Comparison of ENCODE assay signal across 16 mouse cellular contexts in the genomic region with DNA sequence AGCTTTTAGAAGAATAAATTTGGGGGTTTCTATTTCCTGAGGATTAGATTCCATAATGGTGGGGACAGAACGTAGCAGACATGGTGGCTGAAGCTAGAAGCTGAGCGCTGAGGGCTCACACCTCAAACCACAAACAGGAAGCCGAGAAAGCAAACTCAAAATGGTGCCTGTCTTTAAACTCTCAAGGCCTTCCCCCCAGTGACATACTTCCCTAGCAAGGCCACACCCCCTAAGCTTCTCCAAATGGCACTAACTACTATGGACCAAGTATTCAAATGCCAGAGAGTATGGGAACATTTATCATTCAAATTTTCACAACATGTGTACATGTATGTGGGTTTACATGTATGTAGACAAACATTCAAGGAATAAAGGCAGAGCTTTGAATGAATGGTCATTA. TPM values are rescaled to one million over a fixed set of nuclear protein-coding genes. Genes with fewer than 3 reads are reported as not detected.
DNase-seq lines count a peak whose midpoint lies in the region; ATAC-seq and TF ChIP-seq lines count a peak whose summit lies in the region.
"Had no signal": no experiment of that assay in that cellular context is flagged by ENCODE, and none has a peak within 500 bp of the region (broad histone marks: within the 10 kb centered on the region; RNA-seq: fewer than 3 reads in every experiment).

No protein-coding gene starts in this region.

- H3K9ac ChIP-seq in liver, embryonic 12.5 days = no peak overlapping the region; the same call in 1 of the 2 replicates
- H3K9ac ChIP-seq: embryonic facial prominence, embryonic 13.5 days had no signal

- peak; percentile 67 for DNase-seq in lung, postnatal 36 days
- DNase-seq in lung, adult 2 months = no peak
- peak; percentile 70 for DNase-seq in R1 (ENCODE audit: low read depth, low spot score)
- peak; percentile 60 for DNase-seq in thymus, postnatal 25 days
- no peak for DNase-seq in gastrocnemius, postnatal 4 days (ENCODE audit: low spot score in 2 of 2)
- DNase-seq in urinary bladder, postnatal 14 days (ENCODE audit: low spot score) = no peak
- DNase-seq in adipocyte (ENCODE audit: low spot score) = no peak
- DNase-seq: kidney, postnatal 36 days; lung, postnatal 10 days had no signal

- no peak overlapping the region for H3K4me3 ChIP-seq in lung, adult 2 months (replicated peaks; ENCODE audit: extremely low read depth, low read depth, low read length)
- no peak overlapping the region for H3K4me3 ChIP-seq in liver, embryonic 12.5 days
- H3K4me3 ChIP-seq: embryonic facial prominence, embryonic 13.5 days; heart, embryonic 10.5 days; myocyte had no signal

- WGBS in lung, adult 2 months = 48% methylated on average over 3 of the region's 3 CpGs
- WGBS in liver, embryonic 12.5 days (ENCODE audit: insufficient replicate concordance) = 33% methylated on average over 3 of the region's 3 CpGs

- no peak for ATAC-seq in liver, embryonic 12.5 days
- ATAC-seq: forebrain, embryonic 16.5 days had no signal

- no peak for TF ChIP-seq CTCF in lung, adult 2 months (IDR thresholded peaks at IDR 0.05; ENCODE audit: insufficient read depth, low read length)

- H3K4me1 ChIP-seq in lung, adult 2 months (ENCODE audit: control insufficient read depth, insufficient read depth, low read length) = peaks cover 55% of the 10 kb centered on the region
- H3K4me1 ChIP-seq in liver, embryonic 12.5 days = peaks cover 98% of the 10 kb centered on the region

- no peak for TF ChIP-seq POLR2A in lung, adult 2 months (IDR thresholded peaks at IDR 0.05; ENCODE audit: borderline replicate concordance, extremely low read depth, low read depth, low read length)

- H3K36me3 ChIP-seq in liver, embryonic 12.5 days = no peaks in the 10 kb centered on the region
- H3K36me3 ChIP-seq: embryonic facial prominence, embryonic 13.5 days; heart, embryonic 10.5 days had no signal

- no peaks in the 10 kb centered on the region for H3K9me3 ChIP-seq in liver, embryonic 12.5 days (replicated peaks)
- H3K9me3 ChIP-seq: embryonic facial prominence, embryonic 13.5 days; heart, embryonic 10.5 days had no signal

- H3K27me3 ChIP-seq in liver, embryonic 12.5 days (replicated peaks) = no peaks in the 10 kb centered on the region
- H3K27me3 ChIP-seq: embryonic facial prominence, embryonic 13.5 days; Patski had no signal

- H3K27ac ChIP-seq in liver, embryonic 12.5 days = peak overlapping the region; percentile 62; the same call in 1 of the 2 replicates
- H3K27ac ChIP-seq: embryonic facial prominence, embryonic 13.5 days; heart, embryonic 10.5 days had no signal

- H3K4me2 ChIP-seq in liver, embryonic 12.5 days = no peak overlapping the region
- H3K4me2 ChIP-seq: embryonic facial prominence, embryonic 13.5 days had no signal

RNA-seq across cellular contexts. Expression of a gene that starts 8.6 kb away (rescaled TPM):
- 88.4 and 109 TPM in 2 replicates for polyA plus RNA-seq in lung, adult 2 months (2012; rRNA removed)
- polyA plus RNA-seq in liver, embryonic 12.5 days (2016; fragmentation: Nextera tagmentation; extraction: Ambion mirVana) = 17.7 and 20.8 TPM in 2 replicates
- 10 to 100 TPM; 41.3 to 46.0 TPM for total RNA-seq in gastrocnemius, postnatal 4 days (2021)

RNA-seq across cellular contexts. Expression of a gene that starts 13.5 kb away (rescaled TPM):
- not detected in 2 replicates for polyA plus RNA-seq in lung, adult 2 months (2012; rRNA removed)
- polyA plus RNA-seq in liver, embryonic 12.5 days (2016; fragmentation: Nextera tagmentation; extraction: Ambion mirVana) = not detected in 2 replicates
- not detected for total RNA-seq in gastrocnemius, postnatal 4 days (2021)
- total RNA-seq: left cerebral cortex, postnatal 25 days had no signal
- polyA plus RNA-seq: embryonic facial prominence, embryonic 13.5 days; Patski had no signal

Comparison
In these comparisons a context has a peak if more than half of its experiments do, and no peak if none do; other contexts are left out.
1. DNase-seq: peak in lung, postnatal 36 days (single experiment), R1 (single experiment) and thymus, postnatal 25 days (single experiment); none in lung, adult 2 months (single experiment), gastrocnemius, postnatal 4 days (0 of 2), urinary bladder, postnatal 14 days (single experiment) and adipocyte (single experiment).